Mouse (Mus musculus) forebrain, embryonic 12.5 days (tissue): ENCODE measurements around the gene Cdc25b. TPM values are rescaled to one million over a fixed set of nuclear protein-coding genes. Genes with fewer than 3 reads are reported as not detected.

Experiments
- ATAC-seq: fragments of 200-750 bp; cut with Nextera tagmentation; 2 replicates; pipeline ENCODE4 v1.8.0; 2017; ENCODE audit warnings: moderate TSS enrichment; ENCODE audit not compliant: low FRiP score
- H3K27ac ChIP-seq: fragments of 300-500 bp; sonication (generic); 2 replicates; pipeline ENCODE4 v1.5.1; 2016; ENCODE audit warnings: mild to moderate bottlenecking
- H3K27me3 ChIP-seq: fragments of 300-500 bp; sonication (generic); 2 replicates; pipeline ENCODE4 v1.6.1; 2016; ENCODE audit warnings: mild to moderate bottlenecking
- H3K36me3 ChIP-seq: fragments of 300-500 bp; sonication (generic); replicated peaks from 2 replicates; pipeline ENCODE4 v1.6.1; 2016; ENCODE audit warnings: mild to moderate bottlenecking
- H3K4me1 ChIP-seq: fragments of 300-500 bp; sonication (generic); 2 replicates; pipeline ENCODE4 v1.6.1; 2016
- H3K4me2 ChIP-seq: fragments of 300-500 bp; sonication (generic); 2 replicates; pipeline ENCODE4 v1.6.1; 2016; ENCODE audit warnings: mild to moderate bottlenecking, moderate library complexity
- H3K4me3 ChIP-seq: fragments of 300-500 bp; sonication (generic); replicated peaks from 2 replicates; pipeline ENCODE4 v1.5.1; 2016; ENCODE audit warnings: mild to moderate bottlenecking
- H3K9ac ChIP-seq: fragments of 300-500 bp; sonication (generic); 2 replicates; pipeline ENCODE4 v1.6.1; 2016; ENCODE audit warnings: mild to moderate bottlenecking
- H3K9me3 ChIP-seq: fragments of 300-500 bp; sonication (generic); 2 replicates; pipeline ENCODE4 v1.6.1; 2016
- WGBS: fragments of 180-500 bp; shearing (Covaris S2); methylation state at CpG from one replicate; pipeline ENCODE4 v1.1.7; 2016; 5-methylcytosine and 5-hydroxymethylcytosine counted together
- polyA plus RNA-seq: library from polyadenylated mRNA; unstranded; fragments of >200 nt; fragmentation: Nextera tagmentation; extraction: Ambion mirVana; gene quantifications from 2 replicates; pipeline ENCODE4 v1.2.1, GENCODE M21; 2016

The Cdc25b gene
- polyA plus RNA-seq, 1 experiment from 2014 or later, result 73.1 TPM

DNA sequence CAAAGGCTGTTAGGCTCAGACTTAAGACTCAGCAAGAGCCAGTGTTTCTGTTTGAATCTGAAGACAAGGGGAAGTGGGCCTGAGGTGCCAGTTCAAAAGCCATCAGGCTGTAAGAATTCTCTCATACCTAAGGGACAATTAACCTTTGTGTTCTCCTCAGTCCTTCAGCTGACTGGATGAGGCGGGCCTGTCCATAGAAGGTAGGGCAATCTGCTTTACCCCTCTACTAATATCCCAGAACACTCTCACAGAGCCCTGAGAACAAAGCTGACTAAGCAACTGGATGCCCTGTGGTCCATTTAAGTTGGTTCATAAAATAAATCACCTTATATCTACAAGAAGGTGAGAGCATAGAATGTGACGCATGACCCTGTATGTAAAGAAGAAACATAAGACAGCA lies 20.6 kb upstream of the Cdc25b start:
- H3K9me3 ChIP-seq, result no peaks in the 10 kb centered on the region
- WGBS, result 81% methylated on average over 2 of the region's 2 CpGs
- H3K4me2 ChIP-seq, result no peak overlapping the region
- H3K27me3 ChIP-seq, result peaks cover 15% of the 10 kb centered on the region
- H3K4me1 ChIP-seq, result peaks cover 6% of the 10 kb centered on the region
- no peak overlapping the region for H3K27ac ChIP-seq
- no peak for ATAC-seq
- H3K36me3 ChIP-seq, result 0 out of 2 replicates have a peak, but pooled peaks cover under 1% of the 10 kb centered on the region
- H3K9ac ChIP-seq, result no peak overlapping the region
- no peak overlapping the region for H3K4me3 ChIP-seq

DNA sequence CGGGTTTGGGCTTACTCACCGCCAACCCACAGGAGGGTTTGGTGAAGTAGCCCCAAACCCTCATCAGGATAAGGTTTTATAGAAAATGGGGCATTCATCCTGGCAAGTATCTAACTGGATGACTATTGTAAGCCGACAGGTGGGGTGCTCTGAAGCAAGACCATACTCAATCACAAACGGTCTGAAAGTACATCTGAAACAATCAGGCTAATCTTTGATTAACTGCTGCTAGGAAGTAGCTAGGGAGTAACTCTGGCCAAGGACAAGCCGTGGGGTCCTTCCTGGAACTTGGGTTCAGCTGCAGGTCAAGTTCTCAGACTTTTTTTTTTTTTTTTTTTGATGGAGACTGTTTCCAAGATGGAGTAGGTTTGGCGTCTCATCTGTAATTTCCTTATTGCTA lies 18.8 kb upstream of the Cdc25b start:
- H3K9me3 ChIP-seq, result no peaks in the 10 kb centered on the region
- H3K4me3 ChIP-seq, result no peak overlapping the region
- H3K4me1 ChIP-seq, result peaks cover 14% of the 10 kb centered on the region
- no peak for ATAC-seq
- peaks cover 33% of the 10 kb centered on the region for H3K27me3 ChIP-seq
- H3K36me3 ChIP-seq, result peaks cover 15% of the 10 kb centered on the region; the same call in 1 of the 2 replicates
- WGBS, result 91% methylated on average over 6 of the region's 6 CpGs
- H3K27ac ChIP-seq, result no peak overlapping the region
- H3K9ac ChIP-seq, result no peak overlapping the region
- H3K4me2 ChIP-seq, result no peak overlapping the region

- Histone ChIP-seq H3K27me3 (peaks cover 42% of the 10 kb centered on the region), H3K9ac (no peak overlapping the region), H3K4me1 (peaks cover 15% of the 10 kb centered on the region), H3K27ac (no peak overlapping the region), H3K4me3 (no peak overlapping the region), H3K9me3 (no peaks in the 10 kb centered on the region), H3K4me2 (no peak overlapping the region), H3K36me3 (peaks cover 15% of the 10 kb centered on the region; the same call in 1 of the 2 replicates)
- no peak for ATAC-seq
- 59% methylated on average over 1 of the region's 1 CpGs for WGBS
Observed at GRCm38 (mm10) chr2:131168914-131169313, 17.8 kb upstream of the Cdc25b start.

DNA sequence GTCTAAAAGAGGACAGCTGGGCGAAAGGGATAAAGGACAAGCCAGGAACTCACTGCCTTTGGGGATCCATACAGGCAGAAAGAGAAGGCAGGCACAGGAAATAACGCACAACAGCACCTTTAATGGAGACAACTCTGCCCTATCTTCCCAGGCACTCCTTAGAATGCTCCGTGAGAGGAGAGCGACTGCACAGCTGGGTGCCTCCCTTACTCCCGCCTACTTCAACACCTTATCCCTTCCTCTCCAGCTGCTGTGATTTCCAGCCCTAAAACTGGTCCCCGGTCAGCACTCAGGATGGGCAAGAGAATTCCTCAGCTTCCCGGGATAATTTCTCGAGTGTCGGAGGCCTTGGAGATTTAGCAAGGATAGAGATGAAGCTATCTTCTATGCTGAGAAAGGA lies 15.8 kb upstream of the Cdc25b start:
- Histone ChIP-seq H3K4me3 (no peak overlapping the region; the same call in 1 of the 2 replicates), H3K4me1 (peaks cover 31% of the 10 kb centered on the region), H3K9me3 (no peaks in the 10 kb centered on the region), H3K9ac (no peak overlapping the region), H3K27ac (no peak overlapping the region), H3K27me3 (peaks cover 43% of the 10 kb centered on the region), H3K4me2 (0 out of 2 replicates have a peak overlapping the region, but pooled peaks have one; percentile 32), H3K36me3 (peaks cover 15% of the 10 kb centered on the region; the same call in 1 of the 2 replicates)
- WGBS, result 15% methylated on average over 9 of the region's 9 CpGs
- no peak for ATAC-seq

- Histone ChIP-seq H3K4me2 (peak overlapping the region; percentile 32), H3K9ac (no peak overlapping the region), H3K36me3 (peaks cover 18% of the 10 kb centered on the region), H3K4me1 (peaks cover 37% of the 10 kb centered on the region), H3K9me3 (no peaks in the 10 kb centered on the region), H3K4me3 (peak overlapping the region; percentile 8; the same call in 1 of the 2 replicates), H3K27ac (no peak overlapping the region), H3K27me3 (peaks cover 43% of the 10 kb centered on the region)
- ATAC-seq, result no peak
- 5% methylated on average over 43 of the region's 43 CpGs for WGBS
Observed at GRCm38 (mm10) chr2:131171401-131172104, 15.2 kb upstream of the Cdc25b start.

- Histone ChIP-seq H3K36me3 (peaks cover 23% of the 10 kb centered on the region), H3K4me2 (no peak overlapping the region), H3K4me3 (no peak overlapping the region), H3K27ac (no peak overlapping the region), H3K9me3 (no peaks in the 10 kb centered on the region), H3K9ac (no peak overlapping the region), H3K27me3 (peaks cover 43% of the 10 kb centered on the region), H3K4me1 (peaks cover 45% of the 10 kb centered on the region)
- 49% methylated on average over 9 of the region's 9 CpGs for WGBS
- ATAC-seq, result no peak
Observed at GRCm38 (mm10) chr2:131172322-131172721, 14.4 kb upstream of the Cdc25b start.

DNA sequence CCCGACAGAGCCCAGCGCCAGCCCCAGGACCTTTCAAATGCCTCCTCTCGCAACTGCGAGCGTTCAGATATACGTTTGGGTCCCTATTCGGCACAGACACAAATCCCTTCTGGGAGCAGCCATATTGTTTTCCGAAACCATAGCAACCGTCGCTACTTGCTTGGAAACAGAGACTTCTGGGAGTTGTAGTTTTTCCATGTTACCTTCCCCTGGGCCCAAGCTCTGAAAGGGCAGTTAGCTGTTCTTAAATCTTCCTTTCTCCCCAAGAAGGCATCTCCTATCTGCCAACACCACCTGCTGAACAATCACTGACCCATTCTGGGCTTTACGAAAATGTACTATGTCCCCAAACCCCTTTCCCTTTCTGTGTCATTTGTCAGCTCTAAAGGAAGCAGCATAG lies 12.0 kb upstream of the Cdc25b start:
- peaks cover 29% of the 10 kb centered on the region for H3K36me3 ChIP-seq
- peaks cover 40% of the 10 kb centered on the region for H3K27me3 ChIP-seq
- peak; percentile 66 for ATAC-seq
- no peaks in the 10 kb centered on the region for H3K9me3 ChIP-seq
- peak overlapping the region; percentile 82 for H3K4me2 ChIP-seq
- no peak overlapping the region for H3K9ac ChIP-seq
- peak overlapping the region; percentile 53 for H3K27ac ChIP-seq
- H3K4me1 ChIP-seq, result peaks cover 60% of the 10 kb centered on the region
- peak overlapping the region; percentile 41 for H3K4me3 ChIP-seq
- WGBS, result 6% methylated on average over 11 of the region's 11 CpGs

- Histone ChIP-seq H3K4me2 (no peak overlapping the region), H3K36me3 (peaks cover 29% of the 10 kb centered on the region), H3K27ac (peak overlapping the region; percentile 53), H3K9ac (no peak overlapping the region), H3K4me3 (no peak overlapping the region), H3K4me1 (peaks cover 60% of the 10 kb centered on the region), H3K9me3 (no peaks in the 10 kb centered on the region), H3K27me3 (peaks cover 36% of the 10 kb centered on the region)
- WGBS, result 67% methylated on average over 3 of the region's 3 CpGs
- ATAC-seq, result no peak
Observed at GRCm38 (mm10) chr2:131175286-131175944, 11.3 kb upstream of the Cdc25b start.

GRCm38 (mm10) chr2:131175945-131176309 lies 10.8 kb upstream of the Cdc25b start:
- no peak for ATAC-seq
- peaks cover 31% of the 10 kb centered on the region for H3K27me3 ChIP-seq
- H3K9ac ChIP-seq, result no peak overlapping the region
- H3K4me1 ChIP-seq, result peaks cover 60% of the 10 kb centered on the region
- WGBS, result 83% methylated on average over 1 of the region's 1 CpGs
- peaks cover 29% of the 10 kb centered on the region for H3K36me3 ChIP-seq
- H3K27ac ChIP-seq, result 0 out of 2 replicates have a peak overlapping the region, but pooled peaks have one; percentile 36
- 0 out of 2 replicates have a peak, but pooled peaks cover 2% of the 10 kb centered on the region for H3K9me3 ChIP-seq
- no peak overlapping the region for H3K4me3 ChIP-seq
- H3K4me2 ChIP-seq, result no peak overlapping the region

- 70% methylated on average over 5 of the region's 5 CpGs for WGBS
- Histone ChIP-seq H3K27me3 (peaks cover 25% of the 10 kb centered on the region), H3K4me1 (peaks cover 56% of the 10 kb centered on the region), H3K9me3 (0 out of 2 replicates have a peak, but pooled peaks cover 2% of the 10 kb centered on the region), H3K9ac (0 out of 2 replicates have a peak overlapping the region, but pooled peaks have one; percentile 97), H3K4me2 (peak overlapping the region; percentile 99; the same call in 1 of the 2 replicates), H3K36me3 (peaks cover 25% of the 10 kb centered on the region), H3K27ac (no peak overlapping the region), H3K4me3 (no peak overlapping the region)
- no peak for ATAC-seq
Observed at GRCm38 (mm10) chr2:131176491-131176890, 10.3 kb upstream of the Cdc25b start.

- Histone ChIP-seq H3K27me3 (peaks cover 11% of the 10 kb centered on the region), H3K4me3 (peak overlapping the region; percentile 89), H3K4me2 (peak overlapping the region; percentile 99), H3K4me1 (peaks cover 50% of the 10 kb centered on the region), H3K36me3 (peaks cover 14% of the 10 kb centered on the region), H3K27ac (0 out of 2 replicates have a peak overlapping the region, but pooled peaks have one; percentile 2), H3K9ac (peak overlapping the region; percentile 97), H3K9me3 (0 out of 2 replicates have a peak, but pooled peaks cover 2% of the 10 kb centered on the region)
- WGBS, result 91% methylated on average over 9 of the region's 9 CpGs
- ATAC-seq, result no peak
Observed at GRCm38 (mm10) chr2:131177932-131178331, 8.8 kb upstream of the Cdc25b start.

- Histone ChIP-seq H3K4me1 (peaks cover 49% of the 10 kb centered on the region), H3K36me3 (peaks cover 14% of the 10 kb centered on the region), H3K4me2 (peak overlapping the region; percentile 99), H3K9me3 (0 out of 2 replicates have a peak, but pooled peaks cover 2% of the 10 kb centered on the region), H3K4me3 (peak overlapping the region; percentile 89), H3K9ac (peak overlapping the region; percentile 97), H3K27ac (peak overlapping the region; percentile 92), H3K27me3 (0 out of 2 replicates have a peak, but pooled peaks cover 2% of the 10 kb centered on the region)
- 27% methylated on average over 26 of the region's 26 CpGs for WGBS
- no peak; the same call in 1 of the 2 replicates for ATAC-seq
Observed at GRCm38 (mm10) chr2:131178828-131179245, 7.9 kb upstream of the Cdc25b start.
